Mouse (Mus musculus): ENCODE data around the gene Rnf17. TPM values are rescaled to one million over a fixed set of nuclear protein-coding genes. Genes with fewer than 3 reads are reported as not detected.

Rnf17 gene
- polyA plus RNA-seq, 1 experiment from 2014 or later, result 0.80 TPM

Other genes with a start within 250 kb of the Rnf17 start
- not detected in 2 replicates for gene Gzmg, start 243.0 kb upstream of the Rnf17 start, polyA plus RNA-seq (2015; fragmentation: Nextera tagmentation; extraction: Ambion mirVana)
- gene Gzmn, start 228.0 kb upstream of the Rnf17 start, polyA plus RNA-seq (2015; fragmentation: Nextera tagmentation; extraction: Ambion mirVana), result not detected in 2 replicates
- not detected in 2 replicates for gene Gzmf, start 191.2 kb upstream of the Rnf17 start, polyA plus RNA-seq (2015; fragmentation: Nextera tagmentation; extraction: Ambion mirVana)
- not detected in 2 replicates for gene Gzmc, start 167.9 kb upstream of the Rnf17 start, polyA plus RNA-seq (2015; fragmentation: Nextera tagmentation; extraction: Ambion mirVana)
- not detected in 2 replicates for gene Gzmb, start 140.3 kb upstream of the Rnf17 start, polyA plus RNA-seq (2015; fragmentation: Nextera tagmentation; extraction: Ambion mirVana)
- gene Atp12a, start 37.5 kb upstream of the Rnf17 start, polyA plus RNA-seq (2015; fragmentation: Nextera tagmentation; extraction: Ambion mirVana), result 0.27 and 0.33 TPM in 2 replicates
- 5.3 and 6.2 TPM in 2 replicates for gene Cenpj, start 172.8 kb downstream of the Rnf17 start, polyA plus RNA-seq (2015; fragmentation: Nextera tagmentation; extraction: Ambion mirVana)
- gene Parp4, start 173.0 kb downstream of the Rnf17 start, polyA plus RNA-seq (2015; fragmentation: Nextera tagmentation; extraction: Ambion mirVana), result 0.90 and 1.3 TPM in 2 replicates